Mouse (Mus musculus): Measurements from ENCODE around the gene Bcl2l12. TPM values are rescaled to one million over a fixed set of nuclear protein-coding genes. Genes with fewer than 3 reads are reported as not detected.
"Not testable (repeated sequence)": the region's sequence is repeated elsewhere in the genome, so short reads cannot be mapped to it uniquely, and the experiment has no call there.

Gene Bcl2l12
- polyA plus RNA-seq, 1 experiment from 2014 or later = 14.5 TPM

- Histone ChIP-seq H3K79me2 (ENCODE audit: inconsistent target) (no peaks in the 10 kb centered on the region), H3K4me3 (ENCODE audit: inconsistent target) (no peak overlapping the region), H3K27ac (no peak overlapping the region), H3K36me3 (ENCODE audit: inconsistent target) (peaks cover 37% of the 10 kb centered on the region)
- 92% methylated on average over 2 of the region's 2 CpGs for WGBS (ENCODE audit: missing documents)
These were observed 27.7 kb upstream of the Bcl2l12 start for GRCm38 (mm10) chr7:45026256-45026655.

- H3K36me3 ChIP-seq (ENCODE audit: inconsistent target) = peaks cover 37% of the 10 kb centered on the region
- H3K4me3 ChIP-seq (ENCODE audit: inconsistent target) = no peak overlapping the region
- no peak overlapping the region for H3K27ac ChIP-seq
- H3K79me2 ChIP-seq (ENCODE audit: inconsistent target) = no peaks in the 10 kb centered on the region
- 66% methylated on average over 8 of the region's 8 CpGs for WGBS (ENCODE audit: missing documents)
These were observed 27.2 kb upstream of the Bcl2l12 start for GRCm38 (mm10) chr7:45025601-45026220.

DNA sequence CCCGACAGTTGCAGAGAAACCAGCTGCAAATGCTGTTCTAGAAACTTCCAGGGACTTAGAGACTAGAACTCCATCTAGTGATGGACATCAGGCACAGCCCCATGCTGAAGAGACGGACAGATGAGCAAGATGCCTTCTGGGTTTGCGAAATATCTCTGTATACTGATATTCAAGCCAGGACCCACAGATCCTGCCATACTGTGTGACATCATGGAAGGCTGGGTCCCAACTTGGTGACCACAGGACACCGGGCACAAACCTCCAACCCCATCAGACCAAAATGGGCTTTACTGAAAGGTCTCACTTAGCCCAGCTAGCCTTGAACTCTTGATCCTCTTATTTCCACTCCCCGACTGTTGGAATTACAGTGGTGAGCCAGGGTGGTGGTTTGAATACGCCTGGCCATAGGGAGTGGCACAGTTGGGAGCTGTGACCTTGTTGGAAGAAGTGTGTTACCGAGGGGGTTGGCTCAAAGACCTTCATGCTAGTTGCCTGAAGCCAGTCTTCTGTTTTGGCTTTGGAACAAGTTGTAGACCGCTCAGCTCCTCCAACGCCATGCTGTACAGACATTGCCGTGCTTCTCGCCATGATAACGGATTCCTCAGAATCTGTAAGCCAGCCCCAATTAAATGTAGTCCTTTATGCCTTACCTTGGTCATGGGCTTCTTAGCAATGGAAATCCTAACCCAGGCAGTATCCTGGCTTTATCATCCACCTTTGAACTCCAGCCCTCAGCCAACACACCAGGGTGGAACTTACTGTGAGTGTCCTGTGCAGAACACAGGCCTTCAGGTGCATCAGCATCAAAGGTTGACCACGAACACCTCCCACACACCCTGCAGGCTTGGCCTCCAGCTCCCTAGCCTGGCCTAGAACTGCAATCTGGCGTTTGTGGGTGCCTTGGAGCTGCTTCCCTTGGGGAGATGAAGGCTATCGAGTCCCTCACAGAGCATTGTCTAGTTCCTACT is 26.1 kb upstream of the Bcl2l12 start:
- WGBS (ENCODE audit: missing documents) = 81% methylated on average over 15 of the region's 15 CpGs
- no peaks in the 10 kb centered on the region for H3K79me2 ChIP-seq (ENCODE audit: inconsistent target)
- H3K27ac ChIP-seq = no peak overlapping the region
- H3K4me3 ChIP-seq (ENCODE audit: inconsistent target) = no peak overlapping the region
- peaks cover 31% of the 10 kb centered on the region; the same call in 1 of the 2 replicates for H3K36me3 ChIP-seq (ENCODE audit: inconsistent target)

GRCm38 (mm10) chr7:45023711-45024110 is 25.2 kb upstream of the Bcl2l12 start:
- H3K36me3 ChIP-seq (ENCODE audit: inconsistent target) = peaks cover 25% of the 10 kb centered on the region; the same call in 1 of the 2 replicates
- WGBS (ENCODE audit: missing documents) = 64% methylated on average over 5 of the region's 5 CpGs
- not testable (repeated sequence) for H3K4me3 ChIP-seq (ENCODE audit: inconsistent target); H3K79me2 ChIP-seq (ENCODE audit: inconsistent target); H3K27ac ChIP-seq

DNA sequence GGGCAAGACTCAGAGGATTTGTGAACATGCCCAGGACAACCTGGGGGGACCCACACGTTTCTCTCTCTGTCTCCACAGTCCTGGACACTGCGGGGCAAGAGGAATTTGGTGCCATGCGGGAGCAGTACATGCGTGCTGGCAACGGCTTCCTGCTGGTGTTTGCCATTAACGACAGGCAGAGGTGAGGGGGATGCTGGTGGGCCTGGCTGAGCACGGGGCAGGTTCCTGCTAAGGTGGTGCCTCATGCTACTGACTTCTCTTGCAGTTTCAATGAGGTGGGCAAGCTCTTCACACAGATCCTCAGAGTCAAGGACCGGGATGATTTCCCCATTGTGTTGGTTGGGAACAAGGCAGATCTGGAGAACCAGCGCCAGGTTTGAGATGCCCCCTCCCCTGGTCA is 21.7 kb upstream of the Bcl2l12 start:
- Histone ChIP-seq H3K36me3 (ENCODE audit: inconsistent target) (peaks cover 13% of the 10 kb centered on the region; the same call in 1 of the 2 replicates), H3K79me2 (ENCODE audit: inconsistent target) (peaks cover 5% of the 10 kb centered on the region), H3K27ac (no peak overlapping the region), H3K4me3 (ENCODE audit: inconsistent target) (no peak overlapping the region)
- WGBS (ENCODE audit: missing documents) = 92% methylated on average over 9 of the region's 9 CpGs

DNA sequence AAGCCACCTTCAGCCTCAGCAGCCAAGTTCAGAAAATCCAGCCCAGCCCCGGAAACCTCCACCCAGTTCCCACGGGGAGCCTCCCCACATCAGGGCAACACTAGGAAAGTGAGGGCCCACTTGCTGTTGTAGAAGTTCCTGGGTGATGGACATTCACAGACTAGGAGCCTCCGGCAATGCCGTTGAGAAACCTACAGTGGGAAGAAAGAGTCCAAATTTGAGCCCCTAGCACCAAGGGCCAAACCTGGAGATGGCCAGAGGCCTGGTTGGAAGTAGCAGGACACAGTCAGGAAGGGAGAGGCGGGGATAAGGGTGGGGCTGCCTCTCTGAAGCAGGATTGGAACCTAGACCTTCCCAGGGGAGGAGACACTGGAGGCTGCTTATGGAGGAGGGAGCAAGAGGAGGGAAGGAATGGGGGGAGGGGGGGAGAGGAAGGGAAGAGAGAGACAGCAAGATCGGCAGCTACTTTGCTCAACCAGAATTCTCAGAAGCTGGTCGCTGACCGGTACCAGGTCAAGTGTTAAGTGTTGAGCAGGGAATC is 20.6 kb upstream of the Bcl2l12 start:
- WGBS (ENCODE audit: missing documents) = 44% methylated on average over 7 of the region's 8 CpGs
- peak overlapping the region; percentile 60; the same call in 1 of the 2 replicates for H3K4me3 ChIP-seq (ENCODE audit: inconsistent target)

DNA sequence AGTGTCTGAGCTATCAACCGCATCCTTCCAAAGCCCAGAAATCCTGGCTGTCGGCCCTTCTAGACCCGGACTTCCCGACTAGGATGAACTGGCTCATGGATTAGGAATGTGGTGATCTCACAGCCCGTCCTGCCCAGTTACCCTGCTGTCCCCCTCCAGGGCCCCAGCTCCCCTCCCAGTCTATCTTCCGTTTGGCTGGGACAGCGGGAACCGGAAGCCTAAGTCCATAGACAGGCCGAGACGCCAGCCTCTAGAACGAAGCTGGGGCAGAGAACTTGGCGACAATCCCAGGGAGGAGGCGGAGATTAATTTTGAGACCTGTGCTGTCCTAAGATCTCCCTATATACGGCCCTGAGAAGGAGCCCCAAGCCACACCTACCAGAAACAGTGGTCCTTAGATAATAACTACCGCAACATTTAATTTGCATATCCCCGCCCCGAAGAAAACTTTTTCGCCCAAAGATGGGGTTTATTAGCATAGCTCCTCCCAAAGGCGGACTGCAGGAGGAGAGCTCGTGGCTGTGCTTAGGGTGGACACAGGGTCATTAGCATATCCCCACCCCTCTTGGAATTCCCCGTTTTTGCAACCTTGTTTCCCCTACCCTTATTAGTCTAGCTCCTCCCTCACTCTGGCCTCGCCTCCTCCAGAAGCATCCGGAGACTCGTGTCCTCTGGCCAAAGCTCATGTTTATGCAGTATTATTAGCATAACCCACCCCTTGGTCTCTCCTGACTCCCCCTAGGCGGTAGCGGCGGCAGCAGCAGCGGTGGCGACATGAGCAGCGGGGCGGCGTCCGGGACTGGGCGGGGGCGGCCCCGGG is 18.9 kb upstream of the Bcl2l12 start, which contains the start of gene Rras:
TSS of gene Rras (plus strand) at position 720 of the 820 bp plus-strand sequence.
- Histone ChIP-seq H3K36me3 (ENCODE audit: inconsistent target) (peaks cover 24% of the 10 kb centered on the region; the same call in 1 of the 2 replicates), H3K79me2 (ENCODE audit: inconsistent target) (peaks cover 33% of the 10 kb centered on the region), H3K4me3 (ENCODE audit: inconsistent target) (peak within 1 kb of the TSS; percentile 60), H3K27ac (peak within 1 kb of the TSS; percentile 90)
- 2% methylated on average over 35 of the region's 36 CpGs for WGBS (ENCODE audit: missing documents)

More for the DNA sequence above, 20.6 kb upstream of the Bcl2l12 start:
- H3K27ac ChIP-seq = 0 out of 2 replicates have a peak overlapping the region, but pooled peaks have one; percentile 51
- peaks cover 13% of the 10 kb centered on the region; the same call in 1 of the 2 replicates for H3K36me3 ChIP-seq (ENCODE audit: inconsistent target)
- peaks cover 16% of the 10 kb centered on the region for H3K79me2 ChIP-seq (ENCODE audit: inconsistent target)

- H3K79me2 ChIP-seq (ENCODE audit: inconsistent target) = peaks cover 40% of the 10 kb centered on the region
- WGBS (ENCODE audit: missing documents) = 0% methylated on average over 4 of the region's 4 CpGs
- H3K36me3 ChIP-seq (ENCODE audit: inconsistent target) = peaks cover 31% of the 10 kb centered on the region; the same call in 1 of the 2 replicates
- peak overlapping the region; percentile 90 for H3K27ac ChIP-seq
- H3K4me3 ChIP-seq (ENCODE audit: inconsistent target) = peak overlapping the region; percentile 57
These were observed 18.2 kb upstream of the Bcl2l12 start for GRCm38 (mm10) chr7:45016761-45017160.

DNA sequence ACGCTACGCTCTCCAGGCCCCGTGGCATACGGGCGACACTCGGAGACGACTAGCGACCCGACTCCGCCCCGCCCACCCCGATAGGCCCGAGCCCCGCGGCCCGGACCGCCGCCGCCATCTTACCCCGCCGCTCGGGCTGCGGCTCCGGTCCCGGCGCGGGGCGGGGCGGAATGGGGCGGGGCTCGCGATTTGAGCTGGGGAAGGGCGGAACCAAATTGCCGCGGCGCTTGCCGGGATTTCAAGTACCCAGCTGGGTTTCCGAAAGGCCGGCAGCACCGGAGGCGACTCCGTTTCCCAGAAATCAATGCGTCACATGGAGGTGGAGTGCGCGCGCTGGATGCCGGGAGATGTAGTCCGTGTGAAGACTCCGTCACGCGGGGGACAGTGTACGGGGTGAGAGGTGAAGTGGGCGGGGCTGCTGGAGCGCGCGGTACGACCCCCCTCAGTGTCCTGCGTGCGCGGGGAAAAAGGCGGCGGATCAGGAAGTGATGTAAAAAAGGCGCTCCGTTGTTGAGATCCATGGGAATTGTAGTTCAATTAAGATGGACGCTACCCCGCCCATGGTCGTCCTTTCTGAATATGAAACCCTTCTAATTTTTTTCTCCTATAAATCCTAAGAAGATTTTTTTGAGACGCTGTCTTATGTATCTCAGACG is 17.6 kb upstream of the Bcl2l12 start, which contains the start of gene Scaf1:
TSS of gene Scaf1 (minus strand) at position 407 of the 656 bp plus-strand sequence.
- Histone ChIP-seq H3K36me3 (ENCODE audit: inconsistent target) (peaks cover 33% of the 10 kb centered on the region; the same call in 1 of the 2 replicates), H3K27ac (peak within 1 kb of the TSS; percentile 90), H3K79me2 (ENCODE audit: inconsistent target) (peaks cover 45% of the 10 kb centered on the region), H3K4me3 (ENCODE audit: inconsistent target) (peak within 1 kb of the TSS; percentile 91)
- WGBS (ENCODE audit: missing documents) = under 1% methylated on average over 69 of the region's 69 CpGs

- WGBS (ENCODE audit: missing documents) = 0% methylated on average over 19 of the region's 20 CpGs
- Histone ChIP-seq H3K36me3 (ENCODE audit: inconsistent target) (peaks cover 31% of the 10 kb centered on the region; the same call in 1 of the 2 replicates), H3K4me3 (ENCODE audit: inconsistent target) (peak overlapping the region; percentile 91), H3K27ac (peak overlapping the region; percentile 65), H3K79me2 (ENCODE audit: inconsistent target) (peaks cover 50% of the 10 kb centered on the region)
These were observed 16.9 kb upstream of the Bcl2l12 start for GRCm38 (mm10) chr7:45015344-45015956.

DNA sequence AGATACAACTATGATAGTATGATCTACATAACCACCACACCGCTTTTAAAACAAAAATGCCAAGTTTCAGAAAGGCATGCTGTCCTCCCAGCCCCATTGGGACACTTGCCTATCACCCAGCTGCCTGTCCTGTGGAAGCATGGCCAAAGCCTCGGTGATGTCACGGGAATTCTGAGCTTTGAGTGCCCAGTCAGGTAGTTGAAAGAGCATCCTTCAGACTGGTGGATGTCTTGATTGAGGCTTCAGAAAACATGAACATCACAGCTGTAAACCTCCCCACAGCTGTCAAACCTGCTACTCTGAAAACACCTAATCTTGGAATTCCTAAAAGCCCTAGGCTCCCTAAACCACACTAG is 15.6 kb upstream of the Bcl2l12 start:
- Histone ChIP-seq H3K36me3 (ENCODE audit: inconsistent target) (peaks cover 42% of the 10 kb centered on the region), H3K27ac (no peak overlapping the region), H3K4me3 (ENCODE audit: inconsistent target) (no peak overlapping the region), H3K79me2 (ENCODE audit: inconsistent target) (peaks cover 63% of the 10 kb centered on the region)
- 87% methylated on average over 3 of the region's 3 CpGs for WGBS (ENCODE audit: missing documents)

GRCm38 (mm10) chr7:45013366-45014095 is 15.0 kb upstream of the Bcl2l12 start:
- Histone ChIP-seq H3K27ac (no peak overlapping the region), H3K79me2 (ENCODE audit: inconsistent target) (peaks cover 69% of the 10 kb centered on the region), H3K36me3 (ENCODE audit: inconsistent target) (peaks cover 48% of the 10 kb centered on the region), H3K4me3 (ENCODE audit: inconsistent target) (no peak overlapping the region)
- 95% methylated on average over 13 of the region's 16 CpGs for WGBS (ENCODE audit: missing documents)

Data from macrophage (primary cell).